Mouse (Mus musculus) Muller cell, postnatal 12 days (primary cell): ENCODE measurements at regions not wholly inside any gene's neighbourhood (a gene's known extent, or its start where the extent isn't known, plus 50 kb on each side); places are given as distances from the start of the nearest gene placed in this dataset.

Experiments used
- DNase-seq: peaks from one replicate; pipeline ENCODE4 v3.0.0-alpha.2; 2015; ENCODE audit errors: inconsistent ontology term

DNA sequence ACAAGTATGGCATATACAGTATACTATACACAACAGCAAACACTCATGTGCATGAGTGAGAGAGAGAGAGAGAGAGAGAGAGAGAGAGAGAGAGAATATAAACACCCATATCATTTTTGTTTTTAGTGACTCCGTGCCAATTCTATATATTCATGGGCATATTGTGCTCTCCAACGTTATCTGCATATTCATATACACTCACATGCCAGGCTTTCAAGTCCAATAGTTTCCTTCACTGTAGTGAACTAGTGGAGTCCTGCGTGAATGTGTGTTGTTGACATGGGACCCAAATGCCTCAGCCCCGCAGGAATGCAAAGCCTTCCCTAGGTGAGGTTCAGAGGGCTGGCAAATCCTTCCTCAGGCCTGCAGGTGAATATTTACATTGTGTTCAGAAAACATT is 53.4 kb upstream of the Nab1 start:
- no peak for DNase-seq

DNA sequence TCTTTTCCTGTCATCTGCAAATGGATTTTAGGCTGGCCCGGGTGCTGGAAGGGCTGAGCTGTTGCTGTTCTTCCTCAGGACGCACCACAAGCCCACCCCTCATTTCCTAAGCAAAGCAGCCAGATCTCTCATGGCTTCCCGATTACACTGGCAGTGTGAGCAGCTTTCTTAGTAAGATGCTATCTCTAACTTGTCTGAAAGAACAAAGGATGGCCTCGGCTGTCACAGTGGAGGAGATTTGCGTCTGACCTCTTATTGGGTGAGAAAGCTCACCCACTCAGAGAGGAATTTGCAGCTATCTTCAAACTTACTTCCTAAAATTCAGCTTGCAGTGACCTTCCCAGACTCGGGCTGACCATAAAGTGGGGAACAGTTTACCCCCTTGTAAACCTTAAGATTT is 64.7 kb upstream of the Nemp2 start:
- no peak for DNase-seq

- DNase-seq, result no peak
These were observed 58.8 kb upstream of the Nemp2 start for GRCm38 (mm10) chr1:52571674-52572073.

- DNase-seq, result peak; percentile 10
These were observed 52.0 kb upstream of the Nemp2 start for GRCm38 (mm10) chr1:52578298-52579056.

- DNase-seq, result no peak
These were observed 50.2 kb upstream of the Nemp2 start for GRCm38 (mm10) chr1:52580132-52580896.
